Mouse (Mus musculus) adrenal gland, adult 8-10 months (tissue): ENCODE measurements around the gene Rnf212b. TPM values are rescaled to one million over a fixed set of nuclear protein-coding genes. Genes with fewer than 3 reads are reported as not detected.

ENCODE experiments used
- DNase-seq: peaks from one replicate; pipeline ENCODE4 v3.0.0; 2022
- total RNA-seq, 4 experiments: library from RNA; stranded (reverse); gene quantifications; 2 replicates each; pipeline ENCODE4 v1.2.4; 2022

The Rnf212b gene
- total RNA-seq, 4 experiments from 2014 or later = 0.77 to 1.7 (median 1.2) TPM

DNA sequence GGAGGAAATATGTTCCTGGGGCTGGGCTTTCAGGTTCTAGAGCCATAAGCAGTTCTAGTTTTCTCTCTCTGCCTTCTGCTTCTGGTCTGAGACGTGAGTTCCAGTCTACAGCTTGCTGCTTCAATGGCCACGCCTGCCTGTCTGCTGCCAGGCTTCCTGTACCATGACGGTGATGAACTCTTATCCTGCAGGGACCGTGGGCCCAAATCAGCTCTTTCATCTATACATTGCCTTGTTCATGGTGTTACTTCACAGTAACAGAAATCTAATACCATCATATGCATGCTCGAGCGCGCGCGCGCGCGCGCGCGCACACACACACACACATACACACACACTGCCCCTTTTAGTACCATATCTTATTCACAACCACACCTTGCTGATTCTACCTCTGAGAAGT, 17.2 kb upstream of the Rnf212b start:
- no peak for DNase-seq

DNA sequence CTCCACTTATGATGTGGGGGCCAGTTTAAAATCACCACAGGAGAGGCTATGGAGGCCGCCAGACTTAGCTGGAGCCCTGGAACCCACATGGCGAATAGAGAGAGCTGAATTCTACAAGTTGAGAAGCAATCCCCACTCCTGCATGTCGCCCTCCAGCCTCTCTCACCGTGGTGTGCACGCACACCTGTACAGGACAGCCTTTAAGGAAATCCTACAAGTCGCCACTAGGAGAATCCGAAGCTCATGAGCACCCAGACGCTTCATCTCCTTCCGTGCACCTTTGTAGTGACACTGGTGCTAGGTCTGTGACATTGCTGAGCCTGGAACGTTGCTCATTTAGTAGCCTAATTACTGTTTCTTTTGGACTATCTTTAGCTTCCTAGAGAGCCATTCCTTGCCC, 14.3 kb upstream of the Rnf212b start:
- DNase-seq = no peak

DNA sequence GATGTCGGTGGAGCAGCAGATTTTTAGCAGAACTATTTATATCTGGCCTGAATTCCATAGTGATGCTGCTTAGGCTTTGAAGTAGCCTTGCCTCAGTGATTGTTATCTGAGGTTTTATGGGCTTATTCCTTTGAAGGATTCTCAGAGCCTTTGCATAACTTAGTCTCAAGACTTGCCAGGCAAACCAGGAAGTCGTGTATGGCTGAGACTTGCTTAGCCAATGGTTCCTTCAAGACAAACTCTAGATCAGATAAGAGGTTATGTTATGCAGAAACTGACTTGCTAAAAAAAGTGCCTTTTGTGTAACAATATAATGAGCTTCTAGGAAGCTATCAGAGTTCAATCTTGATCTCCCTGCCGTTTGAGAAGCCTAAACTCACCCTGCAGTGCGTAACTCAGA, 11.5 kb upstream of the Rnf212b start:
- DNase-seq = no peak

GRCm38 (mm10) chr14:54806124-54806523, 7.8 kb upstream of the Rnf212b start:
- no peak for DNase-seq

GRCm38 (mm10) chr14:54808718-54809667, 4.9 kb upstream of the Rnf212b start:
- peak; percentile 32 for DNase-seq

- DNase-seq = no peak
Measured at GRCm38 (mm10) chr14:54809668-54810033, 4.3 kb upstream of the Rnf212b start.

- DNase-seq = no peak
Measured at GRCm38 (mm10) chr14:54815737-54816136, 1.8 kb downstream of the Rnf212b start.

GRCm38 (mm10) chr14:54817791-54818190, 3.9 kb downstream of the Rnf212b start:
- DNase-seq = no peak

- no peak for DNase-seq
Measured at GRCm38 (mm10) chr14:54822301-54822700, 8.4 kb downstream of the Rnf212b start.

DNA sequence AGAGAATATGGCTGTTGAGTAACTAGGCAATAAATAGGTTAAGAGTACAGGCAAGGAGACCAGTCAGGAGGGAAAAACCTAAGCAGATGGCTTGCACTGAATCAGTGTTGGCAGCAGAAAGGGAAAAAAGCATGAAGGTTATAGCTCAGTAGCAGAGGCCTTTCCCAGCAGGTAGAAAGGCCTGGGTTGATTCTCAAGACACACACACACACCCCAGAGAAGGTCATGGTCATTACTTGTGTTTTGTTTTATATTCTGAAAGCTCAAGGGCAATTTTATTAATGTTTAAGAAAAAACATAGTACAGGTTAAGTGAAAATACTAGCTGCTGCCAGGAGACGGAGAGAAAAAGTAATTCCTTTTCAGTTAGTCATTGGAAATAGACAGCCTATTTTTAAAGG, 9.8 kb downstream of the Rnf212b start:
- no peak for DNase-seq

- peak; percentile 24 for DNase-seq
Measured at GRCm38 (mm10) chr14:54843461-54843860, 29.5 kb downstream of the Rnf212b start.

DNA sequence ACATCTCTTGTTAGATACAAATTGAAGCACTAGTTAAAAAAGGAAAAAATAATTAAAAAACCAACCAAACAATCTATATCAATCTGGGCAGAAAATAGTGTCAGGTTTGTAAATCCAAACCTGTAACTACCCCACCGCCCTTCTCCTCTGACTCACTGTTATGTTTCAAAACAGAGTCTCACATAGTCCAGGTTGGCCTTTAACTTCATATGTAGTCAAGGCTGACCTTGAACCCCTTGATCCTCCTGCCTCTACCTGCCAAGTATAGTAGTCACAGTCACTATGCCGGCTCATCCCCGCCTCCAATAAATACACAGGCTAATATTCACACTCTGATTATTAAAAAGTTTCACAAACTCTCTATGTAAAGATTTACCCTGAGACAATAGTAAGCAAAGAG, 41.8 kb downstream of the Rnf212b start:
- no peak for DNase-seq

- DNase-seq = no peak
Measured at GRCm38 (mm10) chr14:54856703-54857102, 42.8 kb downstream of the Rnf212b start.

DNA sequence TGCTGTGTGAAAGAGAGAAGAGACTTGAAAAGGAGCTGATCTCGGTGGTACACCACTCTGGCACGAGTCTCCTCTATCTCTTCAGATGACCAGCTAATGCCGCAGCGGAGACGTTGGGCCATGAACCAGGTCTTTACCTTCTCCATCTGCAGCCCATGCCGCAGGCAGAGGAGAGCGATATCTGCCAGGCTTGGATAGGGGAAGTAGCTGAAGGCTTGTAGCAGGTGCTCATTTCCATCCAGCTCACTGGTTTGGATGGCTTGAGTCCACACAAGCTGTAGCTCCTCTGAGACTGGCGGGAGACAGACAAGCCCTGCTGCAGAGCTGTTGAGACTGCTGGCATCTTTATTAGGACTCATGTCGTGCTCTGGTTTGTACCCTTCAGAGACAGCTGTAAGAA, 44.0 kb downstream of the Rnf212b start:
- DNase-seq = no peak

DNA sequence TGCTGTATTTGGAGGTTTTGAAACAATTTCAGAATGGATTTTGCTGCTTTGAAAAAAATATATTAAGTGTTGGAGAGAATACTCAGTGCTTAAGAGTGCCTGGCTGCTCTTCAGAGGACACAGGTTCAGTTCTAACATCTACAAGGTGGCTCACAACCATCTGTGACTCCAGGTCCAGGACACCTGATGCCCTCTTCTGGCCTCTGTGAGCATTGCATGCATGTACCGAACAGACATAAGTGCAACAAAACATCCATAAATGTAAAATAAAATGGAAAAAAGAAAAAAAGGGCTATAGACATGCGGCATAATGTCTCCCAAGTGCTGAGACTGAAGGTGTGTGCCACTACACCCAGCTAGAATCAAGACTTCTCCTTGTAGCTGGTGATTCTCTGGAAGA, 46.6 kb downstream of the Rnf212b start:
- DNase-seq = no peak

GRCm38 (mm10) chr14:54863501-54864312, 49.8 kb downstream of the Rnf212b start:
- peak; percentile 90 for DNase-seq

- DNase-seq = no peak
Measured at GRCm38 (mm10) chr14:54864313-54865036, 50.5 kb downstream of the Rnf212b start.

GRCm38 (mm10) chr14:54865626-54866025, 51.7 kb downstream of the Rnf212b start:
- no peak for DNase-seq

- no peak for DNase-seq
Measured at GRCm38 (mm10) chr14:54866268-54866667, 52.3 kb downstream of the Rnf212b start.

GRCm38 (mm10) chr14:54866936-54867335, 53.0 kb downstream of the Rnf212b start:
- no peak for DNase-seq

DNA sequence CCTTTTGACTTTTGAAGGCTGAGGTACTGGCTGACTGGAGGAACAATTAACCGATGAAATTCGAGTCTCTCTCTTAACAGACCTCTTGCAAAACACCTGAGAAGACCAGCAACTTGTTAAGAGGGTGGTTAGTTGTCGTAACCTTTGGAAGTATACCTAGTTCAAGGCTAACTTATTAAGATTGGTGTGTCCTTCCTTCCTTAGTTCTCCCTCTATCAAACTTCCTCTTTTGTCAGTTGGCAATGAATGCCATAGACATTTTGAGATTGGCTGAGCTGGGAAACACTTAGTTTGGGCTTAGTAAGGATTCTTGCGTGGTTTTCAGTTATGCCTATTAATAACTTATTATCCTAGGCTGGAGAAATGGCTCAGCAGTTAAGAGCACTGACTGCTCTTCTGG, 54.1 kb downstream of the Rnf212b start:
- no peak for DNase-seq

DNA sequence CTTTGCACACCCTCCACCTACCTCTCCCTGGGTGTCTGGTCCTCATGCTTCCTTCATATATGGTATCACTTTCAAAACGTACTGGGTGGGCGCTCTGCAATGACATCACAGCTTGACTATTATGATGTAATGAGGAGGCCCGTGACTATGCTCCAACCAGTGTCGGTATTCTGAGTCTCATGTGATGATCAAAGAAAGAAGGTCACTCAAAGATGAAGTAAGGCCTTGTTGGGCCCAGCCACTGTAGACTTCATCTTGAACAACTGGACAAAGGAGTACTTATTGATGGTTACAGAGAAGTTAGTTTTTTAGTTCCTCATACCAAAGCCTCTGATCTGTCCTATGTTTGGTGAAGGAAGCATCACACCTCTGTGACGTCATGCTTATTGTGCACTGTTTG, 56.9 kb downstream of the Rnf212b start, which contains the start of gene Homez:
TSS of gene Homez (minus strand) at position 101 of the 400 bp plus-strand sequence.
- no peak for DNase-seq

DNA sequence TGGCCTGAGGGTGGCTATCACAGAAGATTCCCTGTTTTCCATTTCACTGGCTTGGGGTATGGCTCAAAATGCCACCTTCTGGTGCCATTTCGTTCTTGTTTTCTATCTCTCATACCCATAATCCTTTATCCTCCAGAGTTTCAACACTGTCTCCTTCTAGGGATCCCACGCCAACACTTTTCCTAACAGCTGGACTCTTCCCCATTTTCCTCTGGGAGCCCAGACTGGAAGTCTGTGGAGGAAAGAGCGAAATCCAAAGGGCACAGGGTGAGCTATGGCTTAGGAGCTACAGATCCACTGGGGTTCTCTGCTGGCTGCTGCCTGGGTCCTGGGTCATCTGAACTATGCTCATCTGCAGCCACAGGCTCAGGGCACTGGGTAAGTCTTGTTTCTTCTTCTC, 60.2 kb downstream of the Rnf212b start:
- DNase-seq = no peak
